Mouse (Mus musculus) CH12.LX (cell line): ENCODE measurements at regions not wholly inside any gene's neighbourhood (a gene's known extent, or its start where the extent isn't known, plus 50 kb on each side); places are given as distances from the start of the nearest gene placed in this dataset.

Source experiments
- DNase-seq: peaks from one replicate; pipeline ENCODE4 v3.0.0-alpha.2; 2013; ENCODE audit errors: extremely low read depth
- H3K27ac ChIP-seq: 2 replicates; pipeline ENCODE4 v1.5.1; 2012; ENCODE audit warnings: low read depth, mild to moderate bottlenecking, control low read depth, moderate library complexity; ENCODE audit not compliant: insufficient read depth
- H3K27me3 ChIP-seq: replicated peaks from 2 replicates; pipeline ENCODE3; 2012; ENCODE audit warnings: inconsistent platforms
- H3K36me3 ChIP-seq, 2 experiments: replicated peaks in 1 of 2; 2 replicates each; pipeline versions ENCODE3 to v1.6.1; 2012; ENCODE audit warnings: inconsistent platforms in 1 of 2, low read length in 1 of 2, mild to moderate bottlenecking in 1 of 2, mixed read lengths in 1 of 2, moderate library complexity in 1 of 2; ENCODE audit not compliant: control insufficient read depth in 1 of 2, insufficient read depth in 1 of 2
- H3K4me1 ChIP-seq, 2 experiments: 2 replicates each; pipeline ENCODE4 v1.6.1; 2012; ENCODE audit warnings: inconsistent platforms in 1 of 2, moderate library complexity in 1 of 2; ENCODE audit not compliant: insufficient read depth in 2 of 2, control insufficient read depth in 1 of 2
- H3K4me2 ChIP-seq: 2 replicates; pipeline ENCODE4 v1.6.1; 2012; ENCODE audit warnings: low read depth, mild to moderate bottlenecking, control low read depth; ENCODE audit not compliant: poor library complexity, insufficient read depth, severe bottlenecking
- H3K4me3 ChIP-seq, 3 experiments: fragments of 150-350 bp in 1 of 3; sonication (generic) in 1 of 3; replicated peaks in 1 of 3; 2 replicates each; pipeline versions ENCODE3 to v1.5.1; 2011 to 2012; ENCODE audit warnings: low read depth in 2 of 3, low read length in 2 of 3, mild to moderate bottlenecking in 2 of 3, moderate library complexity in 2 of 3, control low read depth in 1 of 3, improper control_type of control experiment in 1 of 3, inconsistent platforms in 1 of 3, mixed read lengths in 1 of 3; ENCODE audit not compliant: poor library complexity in 1 of 3
- H3K79me2 ChIP-seq: replicated peaks from 2 replicates; pipeline ENCODE4 v1.6.1; 2012; ENCODE audit warnings: mild to moderate bottlenecking, moderate library complexity; ENCODE audit not compliant: control insufficient read depth, poor library complexity, insufficient read depth, severe bottlenecking; ENCODE audit errors: extremely low read depth
- H3K9ac ChIP-seq: 2 replicates; pipeline ENCODE4 v1.6.1; 2012; ENCODE audit warnings: low read depth, mild to moderate bottlenecking, control low read depth, moderate library complexity; ENCODE audit not compliant: insufficient read depth
- H3K9me3 ChIP-seq: replicated peaks from 2 replicates; pipeline ENCODE3; 2012; ENCODE audit warnings: low read length, inconsistent platforms, mixed read lengths
- BHLHE40 ChIP-seq: IDR thresholded peaks from 2 replicates; pipeline ENCODE4 v1.6.1; 2011; ENCODE audit warnings: mild to moderate bottlenecking, low read depth, low read length, improper control_type of control experiment
- CTCF ChIP-seq, 2 experiments: IDR thresholded peaks in 1 of 2; conservative IDR thresholded peaks in 1 of 2; 2 replicates each; pipeline ENCODE4 v1.5.1; 2011 to 2012; ENCODE audit warnings: low read depth in 2 of 2, low read length in 2 of 2, improper control_type of control experiment in 1 of 2, inconsistent platforms in 1 of 2, mild to moderate bottlenecking in 1 of 2, moderate library complexity in 1 of 2
- E2F4 ChIP-seq: IDR thresholded peaks from 2 replicates; pipeline ENCODE4 v1.6.1; 2011; ENCODE audit warnings: low read depth, low read length, improper control_type of control experiment; ENCODE audit not compliant: insufficient replicate concordance
- EP300 ChIP-seq: IDR thresholded peaks from 2 replicates; pipeline ENCODE4 v1.6.1; 2011; ENCODE audit warnings: low read length, improper control_type of control experiment
- ETS1 ChIP-seq: conservative IDR thresholded peaks from 2 replicates; pipeline ENCODE4 v1.6.1; 2012; ENCODE audit warnings: low read depth, mild to moderate bottlenecking, inconsistent platforms, low read length, improper control_type of control experiment, moderate library complexity
- GABPA ChIP-seq: IDR thresholded peaks from 2 replicates; pipeline ENCODE4 v1.6.1; 2012; ENCODE audit warnings: low read depth, low read length, improper control_type of control experiment, inconsistent platforms; ENCODE audit not compliant: insufficient replicate concordance
- IRF4 ChIP-seq: IDR thresholded peaks from 2 replicates; pipeline ENCODE4 v1.6.1; 2014; ENCODE audit warnings: low read depth, mild to moderate bottlenecking, inconsistent platforms, low read length, improper control_type of control experiment
- KAT2A ChIP-seq: IDR thresholded peaks from 2 replicates; pipeline ENCODE4 v1.6.1; 2012; ENCODE audit warnings: low read length, improper control_type of control experiment, inconsistent platforms; ENCODE audit not compliant: insufficient replicate concordance
- MXI1 ChIP-seq: IDR thresholded peaks from 2 replicates; pipeline ENCODE4 v1.6.1; 2011; ENCODE audit warnings: mild to moderate bottlenecking, low read depth, low read length, improper control_type of control experiment
- MYC ChIP-seq: IDR thresholded peaks from 2 replicates; pipeline ENCODE4 v1.6.1; 2011; ENCODE audit warnings: low read depth, mild to moderate bottlenecking, improper control_type of control experiment, low read length
- POLR2A ChIP-seq: IDR thresholded peaks from 2 replicates; pipeline ENCODE4 v1.6.1; 2011; ENCODE audit warnings: low read depth, mild to moderate bottlenecking, improper control_type of control experiment, low read length
- SIN3A ChIP-seq: IDR thresholded peaks from 2 replicates; pipeline ENCODE4 v1.6.1; 2012; ENCODE audit warnings: low read length, improper control_type of control experiment, inconsistent platforms
- UBTF ChIP-seq: IDR thresholded peaks from 2 replicates; pipeline ENCODE4 v1.6.1; 2012; ENCODE audit warnings: low read depth, mild to moderate bottlenecking, inconsistent platforms, low read length, improper control_type of control experiment, moderate library complexity
- USF1 ChIP-seq: IDR thresholded peaks from 2 replicates; pipeline ENCODE4 v1.6.1; 2014; ENCODE audit warnings: low read depth, mild to moderate bottlenecking, inconsistent platforms, low read length, improper control_type of control experiment
- ZNF384 ChIP-seq: IDR thresholded peaks from 2 replicates; pipeline ENCODE4 v1.6.1; 2012; ENCODE audit warnings: low read depth, low read length, improper control_type of control experiment, inconsistent platforms
- dilution Hi-C: fragments of 300-500 bp; cut with MboI; formaldehyde crosslinking; loops from 2 replicates; pipeline ENCODE4 v1.14.3; 2020; ENCODE audit warnings: low sequenced_read_pairs; ENCODE audit not compliant: extremely low pct_unique_long_range_greater_than_20kb, extremely low pct_ligation_motif_present
- in situ Hi-C: fragments of 300-500 bp; cut with MboI; formaldehyde crosslinking; loops from 3 replicates; pipeline ENCODE4 v1.14.3; 2019; ENCODE audit warnings: low sequenced_read_pairs, low pct_ligation_motif_present, low pct_unique_long_range_greater_than_20kb, mixed read lengths

DNA sequence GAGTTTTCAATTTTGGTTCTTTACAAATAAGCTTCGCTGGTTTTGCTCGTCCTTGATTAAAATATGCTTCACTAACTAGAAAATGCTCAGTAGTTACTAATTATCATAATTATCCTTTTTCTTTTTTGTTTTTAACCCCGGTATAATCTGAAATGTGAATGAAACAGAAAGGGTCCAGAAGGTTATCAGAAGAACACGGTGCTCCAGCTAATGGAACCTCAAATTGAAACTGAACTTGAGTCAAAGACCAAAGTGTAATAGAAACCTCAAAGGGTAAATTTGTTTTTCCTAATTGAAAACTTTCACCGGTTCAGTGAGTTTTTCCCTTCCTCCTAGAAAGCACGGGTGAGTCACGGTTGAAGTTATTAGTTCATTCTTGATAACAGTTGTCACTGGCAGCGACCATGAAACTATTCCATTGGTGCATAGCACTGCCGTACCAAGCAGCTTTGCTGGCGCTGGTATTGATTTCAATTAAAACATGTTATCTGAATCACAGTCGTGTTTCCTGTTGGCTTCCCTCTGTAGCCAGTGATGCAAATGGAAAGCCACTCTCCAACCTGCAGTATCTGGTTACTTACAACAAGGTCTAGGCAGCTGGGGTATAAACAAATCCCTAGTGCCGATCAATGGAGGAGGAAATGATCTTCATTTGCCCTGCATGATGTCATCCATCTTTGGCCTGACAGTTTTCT, 203.7 kb downstream of the Csl start:
- TF ChIP-seq UBTF (no peak), BHLHE40 (peak; percentile 82), IRF4 (no peak), CTCF (conservative IDR thresholded peaks at IDR 0.05 in 1 of 2, IDR thresholded peaks at IDR 0.05 in 1 of 2; ENCODE audit: low read depth in 2 of 2, low read length in 2 of 2) (no peak), EP300 (0 out of 2 replicates have a peak, but pooled peaks have one; percentile 22), ZNF384 (no peak), SIN3A (no peak)
- Histone ChIP-seq H3K4me3 (peak overlapping the region in 1 of 3 experiments; percentile 5), H3K9ac (no peak overlapping the region), H3K79me2 (no peaks in the 10 kb centered on the region), H3K36me3 (no peaks in the 10 kb centered on the region), H3K4me2 (peak overlapping the region; percentile 90), H3K27me3 (no peaks in the 10 kb centered on the region), H3K4me1 (peaks cover 0 to 2% of the 10 kb centered on the region in 2 experiments; a peak in 1 of 4 replicates), H3K27ac (no peak overlapping the region), H3K9me3 (no peaks in the 10 kb centered on the region)
- dilution Hi-C loops: no loop called here
- in situ Hi-C loops: no loop called here
- DNase-seq: peak; percentile 4

- Histone ChIP-seq H3K4me2 (peak overlapping the region; percentile 90), H3K4me3 (no peak overlapping the region), H3K36me3 (no peaks in the 10 kb centered on the region), H3K27me3 (no peaks in the 10 kb centered on the region), H3K9ac (no peak overlapping the region), H3K27ac (no peak overlapping the region), H3K79me2 (no peaks in the 10 kb centered on the region), H3K4me1 (peaks cover 0 to 2% of the 10 kb centered on the region in 2 experiments; a peak in 1 of 4 replicates), H3K9me3 (no peaks in the 10 kb centered on the region)
- dilution Hi-C loops: no loop called here
- in situ Hi-C loops: no loop called here
- no peak for TF ChIP-seq USF1
- no peak for DNase-seq
Observed at GRCm38 (mm10) chr10:99556353-99557036, 203.0 kb downstream of the Csl start.

- H3K27ac ChIP-seq: no peak overlapping the region
- H3K27me3 ChIP-seq: no peaks in the 10 kb centered on the region
- in situ Hi-C loops: no loop called here
- no peak overlapping the region for H3K9ac ChIP-seq
- no peaks in the 10 kb centered on the region for H3K79me2 ChIP-seq
- peaks cover 0 to 2% of the 10 kb centered on the region in 2 experiments; a peak in 1 of 4 replicates for H3K4me1 ChIP-seq
- no peak overlapping the region for H3K4me3 ChIP-seq
- H3K4me2 ChIP-seq: no peak overlapping the region
- H3K9me3 ChIP-seq: no peaks in the 10 kb centered on the region
- no peak for DNase-seq
- TF ChIP-seq KAT2A: no peak
- TF ChIP-seq SIN3A: no peak
- TF ChIP-seq UBTF: no peak
- TF ChIP-seq BHLHE40: no peak
- no peak for TF ChIP-seq ETS1
- TF ChIP-seq E2F4: no peak
- no peak for TF ChIP-seq MXI1
- TF ChIP-seq GABPA: no peak
- TF ChIP-seq MYC: no peak
- TF ChIP-seq POLR2A: no peak
- TF ChIP-seq, all 38 proteins: peak for 0
- no peaks in the 10 kb centered on the region for H3K36me3 ChIP-seq
- dilution Hi-C loops: no loop called here
Observed at GRCm38 (mm10) chr10:99558656-99559055, 200.8 kb downstream of the Csl start.
